Mouse (Mus musculus) hindbrain, embryonic 14.5 days (tissue): ENCODE measurements at regions not wholly inside any gene's neighbourhood (a gene's known extent, or its start where the extent isn't known, plus 50 kb on each side); places are given as distances from the start of the nearest gene placed in this dataset. TPM values are rescaled to one million over a fixed set of nuclear protein-coding genes. Genes with fewer than 3 reads are reported as not detected.
"Not testable (repeated sequence)": the region's sequence is repeated elsewhere in the genome, so short reads cannot be mapped to it uniquely, and the experiment has no call there.

ENCODE experiments used
- ATAC-seq: fragments of 200-750 bp; cut with Nextera tagmentation; 2 replicates; pipeline ENCODE4 v1.8.0; 2017; ENCODE audit warnings: moderate number of reproducible peaks, mild to moderate bottlenecking, moderate TSS enrichment, moderate library complexity; ENCODE audit not compliant: low FRiP score
- DNase-seq: peaks from one replicate; pipeline ENCODE4 v3.0.0-alpha.2; 2015; ENCODE audit warnings: low spot score
- H3K27ac ChIP-seq: fragments of 300-500 bp; sonication (generic); 2 replicates; pipeline ENCODE4 v1.5.1; 2014; ENCODE audit warnings: mild to moderate bottlenecking, moderate library complexity
- H3K27me3 ChIP-seq: fragments of 300-500 bp; sonication (generic); 2 replicates; pipeline ENCODE4 v1.6.1; 2014; ENCODE audit warnings: mild to moderate bottlenecking, low read length, mixed read lengths; ENCODE audit not compliant: control insufficient read depth, insufficient read depth
- H3K36me3 ChIP-seq: fragments of 300-500 bp; sonication (generic); replicated peaks from 2 replicates; pipeline ENCODE4 v1.6.1; 2014; ENCODE audit not compliant: control insufficient read depth, insufficient read depth
- H3K4me1 ChIP-seq: fragments of 300-500 bp; sonication (generic); replicated peaks from 2 replicates; pipeline ENCODE4 v1.6.1; 2014; ENCODE audit warnings: antibody characterized with exemption, low read length, mixed read lengths; ENCODE audit not compliant: control insufficient read depth, insufficient read depth
- H3K4me2 ChIP-seq: fragments of 300-500 bp; sonication (generic); replicated peaks from 2 replicates; pipeline ENCODE4 v1.6.1; 2014; ENCODE audit warnings: mild to moderate bottlenecking, moderate library complexity
- H3K4me3 ChIP-seq: fragments of 300-500 bp; sonication (generic); replicated peaks from 2 replicates; pipeline ENCODE4 v1.5.1; 2014; ENCODE audit warnings: mild to moderate bottlenecking, low read length
- H3K9ac ChIP-seq: fragments of 300-500 bp; sonication (generic); 2 replicates; pipeline ENCODE4 v1.6.1; 2014
- H3K9me3 ChIP-seq: fragments of 300-500 bp; sonication (generic); 2 replicates; pipeline ENCODE4 v1.6.1; 2016; ENCODE audit warnings: low read length; ENCODE audit not compliant: control insufficient read depth
- WGBS: fragments of 180-500 bp; shearing (Covaris S2); extraction: QIAGEN DNeasy Blood & Tissue Kit; methylation state at CpG from one replicate; pipeline ENCODE4 v1.1.7; 2014; 5-methylcytosine and 5-hydroxymethylcytosine counted together
- microRNA-seq: library from miRNA; unstranded; fragments of <30 nt; microRNA quantifications from one replicate; pipeline ENCODE4, GENCODE M21; 2016

DNA sequence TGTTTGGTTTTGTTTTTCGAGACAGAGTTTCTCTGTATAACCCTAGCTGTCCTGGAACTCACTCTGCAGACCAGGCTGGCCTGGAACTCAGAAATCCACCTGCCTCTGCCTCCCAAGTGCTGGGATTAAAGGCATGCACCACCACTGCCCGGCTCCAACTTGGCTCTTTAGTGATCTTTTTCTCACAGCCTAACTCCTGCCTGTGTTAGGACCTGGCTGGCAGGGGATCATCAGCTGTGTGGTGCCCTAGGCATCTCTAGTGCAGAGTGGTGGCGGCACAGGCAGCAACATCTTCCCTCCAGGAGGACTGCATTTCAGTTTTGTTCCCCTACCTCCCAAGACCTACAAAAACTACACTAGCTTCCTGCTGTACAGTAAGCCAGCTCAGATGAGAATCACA lies 54.4 kb upstream of the Spon1 start:
- H3K9ac ChIP-seq, H3K9me3 ChIP-seq, DNase-seq, H3K4me2 ChIP-seq, H3K4me3 ChIP-seq, H3K27ac ChIP-seq, H3K4me1 ChIP-seq, H3K27me3 ChIP-seq, H3K36me3 ChIP-seq, ATAC-seq: not testable (repeated sequence)
- 72% methylated on average over 3 of the region's 3 CpGs for WGBS

Small RNA genes in the stretch of these regions (microRNA-seq; reads per million reads assigned to microRNA genes)
- not detected for gene Gm23700
